Mouse (Mus musculus) G1E (cell line): ENCODE measurements around the gene Casp8.

Source experiments
- CTCF ChIP-seq: IDR thresholded peaks from 2 replicates; pipeline ENCODE4 v1.5.1; 2012; ENCODE audit warnings: low read depth, low read length, inconsistent platforms, mixed read lengths
- GATA1 ChIP-seq: IDR thresholded peaks from 2 replicates; pipeline ENCODE4 v1.6.1; 2012; ENCODE audit warnings: borderline replicate concordance, low read length, inconsistent platforms, mixed read lengths
- TAL1 ChIP-seq: conservative IDR thresholded peaks from 2 replicates; pipeline ENCODE4 v1.6.1; 2012; ENCODE audit warnings: low read depth, low read length, inconsistent platforms, mixed read lengths

DNA sequence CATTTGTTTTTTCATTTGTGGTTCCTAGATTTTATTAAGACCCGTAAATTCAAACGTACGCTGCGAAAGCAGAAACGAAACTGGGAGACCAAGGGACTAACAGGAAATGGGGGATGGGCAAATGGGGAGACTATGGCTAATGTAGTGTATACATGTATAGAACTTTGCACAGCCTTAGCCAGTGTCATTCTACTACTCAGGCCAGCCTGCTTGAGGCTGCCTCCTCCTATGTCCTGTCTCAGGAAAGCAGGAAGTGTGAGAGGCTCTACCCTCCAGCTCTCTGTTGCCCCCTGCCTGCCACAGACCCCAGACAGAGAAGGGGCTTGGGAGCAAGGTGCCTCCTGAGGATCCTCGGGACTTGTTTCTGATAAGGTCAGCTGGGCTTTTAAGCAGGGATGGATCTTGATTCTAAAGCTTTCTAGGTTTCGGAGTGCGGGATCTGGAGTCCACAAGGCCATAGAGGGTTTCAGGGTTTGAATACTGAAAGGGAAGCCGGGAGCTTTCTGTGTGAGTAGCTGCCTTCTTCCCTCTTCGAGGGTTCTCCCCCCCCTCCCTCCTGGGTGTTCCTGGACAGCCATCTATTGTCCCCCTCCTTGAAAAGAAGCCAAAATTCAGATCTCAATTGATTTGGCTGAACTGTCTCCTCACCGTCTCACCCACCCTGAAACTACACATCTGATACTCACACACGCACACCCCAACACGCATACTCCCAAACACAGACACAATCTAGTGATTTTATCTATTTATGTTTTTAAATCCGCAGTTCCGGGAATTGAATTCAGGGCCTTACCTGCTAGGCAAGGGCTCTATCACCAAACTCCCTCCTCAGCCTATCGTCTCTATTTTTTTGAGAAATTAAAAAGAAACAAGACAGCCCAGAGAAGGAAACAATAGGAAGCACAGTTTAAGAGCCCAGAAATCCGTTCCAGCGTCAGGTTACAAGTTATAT is 7.4 kb downstream of the Casp8 start:
- no peak for TF ChIP-seq CTCF
- TF ChIP-seq GATA1: no peak
- no peak for TF ChIP-seq TAL1
